Mouse (Mus musculus) CD4-positive, CD25-positive, alpha-beta regulatory T cell, adult 4 months (primary cell): Measurements from ENCODE around the gene Gm7298. TPM values are rescaled to one million over a fixed set of nuclear protein-coding genes. Genes with fewer than 3 reads are reported as not detected.
"Not testable (repeated sequence)": the region's sequence is repeated elsewhere in the genome, so short reads cannot be mapped to it uniquely, and the experiment has no call there.

ENCODE experiments used
- ATAC-seq: one replicate; pipeline ENCODE4 v1.8.0; 2017
- polyA plus RNA-seq, 2 experiments: library from polyadenylated mRNA; unstranded; fragments of 100-300 nt; shearing (Covaris generic); gene quantifications; one replicate each; pipeline ENCODE4 v1.2.1; 2017

Gene Gm7298
- polyA plus RNA-seq: not detected

GRCm38 (mm10) chr6:121732632-121733031 is at the start of gene Gm7298:
Gene Gm7298, plus strand, starts transcription at chr6:121732932.
- ATAC-seq: no peak

- ATAC-seq: no peak
These were observed 95.3 kb downstream of the Gm7298 start for GRCm38 (mm10) chr6:121828034-121828433.

- no peak for ATAC-seq
These were observed 103.6 kb downstream of the Gm7298 start for GRCm38 (mm10) chr6:121836361-121836760.

- not testable (repeated sequence) for ATAC-seq
These were observed 105.5 kb downstream of the Gm7298 start, which contains the start of gene Mug1 for GRCm38 (mm10) chr6:121838271-121838670. Gene Mug1, plus strand, starts transcription at chr6:121838541.

Other genes with a start within 250 kb of the Gm7298 start
- gene A2m, start 97.6 kb upstream of the Gm7298 start, polyA plus RNA-seq: under 1 TPM in 1 of 2 experiments, not detected in 1; 0.12 TPM
- gene Mug1, start 105.6 kb downstream of the Gm7298 start, polyA plus RNA-seq: not detected